Mouse (Mus musculus) testis, postnatal 14 days (tissue): ENCODE measurements around the gene Fbxw4.

Experiments
- DNase-seq: peaks from one replicate; pipeline ENCODE4 v3.0.0; 2021; ENCODE audit warnings: low spot score

Fbxw4 gene

DNA sequence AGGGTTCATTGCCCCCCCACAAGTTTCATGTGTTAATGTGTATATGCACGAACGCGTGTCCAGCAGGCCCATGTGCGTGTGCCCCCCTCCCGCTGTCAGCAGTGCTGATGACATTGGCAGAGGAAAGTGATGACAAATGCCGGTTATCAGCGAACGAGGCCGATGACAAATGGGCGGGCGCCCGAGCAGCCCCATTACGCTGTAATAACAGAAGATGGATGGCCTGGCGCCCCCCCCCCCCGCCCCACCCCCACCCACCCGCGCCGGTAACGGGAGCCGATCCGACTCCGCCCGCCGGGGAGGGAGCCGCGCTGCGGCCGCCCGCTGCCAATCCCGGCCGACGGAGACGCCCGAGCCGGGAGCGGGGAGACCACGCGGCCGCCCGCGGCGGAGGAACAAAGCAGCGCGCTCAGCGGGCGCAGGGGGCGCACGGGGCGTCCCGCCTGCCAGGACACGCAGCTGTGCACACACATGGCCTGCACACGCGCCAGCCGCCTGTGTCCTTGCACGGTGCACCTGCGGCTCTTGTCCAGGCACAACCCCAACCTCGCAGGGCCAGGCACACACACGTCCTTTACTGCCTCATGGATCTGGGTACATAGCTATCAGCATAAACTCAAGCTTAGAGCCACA is 118.6 kb downstream of the Fbxw4 start:
- peak; percentile 27 for DNase-seq

DNA sequence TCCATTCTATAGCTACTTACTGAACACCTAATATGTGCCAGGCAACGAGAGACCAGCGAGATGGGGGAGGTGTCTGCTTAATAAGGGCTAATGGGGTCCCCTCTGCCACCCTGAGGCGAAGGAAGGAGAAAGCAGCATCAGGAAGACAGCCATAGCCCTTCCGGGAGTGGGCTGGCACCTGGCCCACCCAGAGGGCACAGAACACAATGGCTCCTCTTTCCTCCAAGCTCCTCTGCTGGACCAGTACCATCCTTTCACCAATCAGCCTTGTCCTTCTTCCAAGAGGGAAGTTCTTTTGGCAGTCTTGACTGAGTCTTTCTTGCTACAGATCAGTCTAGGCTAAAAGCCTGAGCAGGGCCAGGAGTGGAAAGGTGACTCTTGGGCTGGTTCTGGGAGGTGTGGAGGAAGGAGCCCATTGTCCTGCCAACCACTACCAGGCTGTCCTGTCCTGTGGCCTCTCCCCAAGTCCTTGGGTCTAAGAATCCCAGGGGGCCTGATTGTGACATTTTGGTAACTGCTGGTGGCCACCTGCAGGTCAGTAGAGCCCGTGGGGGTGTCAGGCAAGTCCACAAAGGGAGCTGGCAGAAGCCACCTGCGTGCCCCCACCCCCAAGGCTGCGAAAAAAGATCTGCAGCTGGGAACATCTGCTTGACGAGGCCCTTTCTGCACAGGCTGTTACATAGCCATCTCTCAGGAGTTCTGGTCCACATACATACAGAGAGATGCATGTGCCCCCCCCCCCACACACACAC is 119.3 kb downstream of the Fbxw4 start:
- no peak for DNase-seq

DNA sequence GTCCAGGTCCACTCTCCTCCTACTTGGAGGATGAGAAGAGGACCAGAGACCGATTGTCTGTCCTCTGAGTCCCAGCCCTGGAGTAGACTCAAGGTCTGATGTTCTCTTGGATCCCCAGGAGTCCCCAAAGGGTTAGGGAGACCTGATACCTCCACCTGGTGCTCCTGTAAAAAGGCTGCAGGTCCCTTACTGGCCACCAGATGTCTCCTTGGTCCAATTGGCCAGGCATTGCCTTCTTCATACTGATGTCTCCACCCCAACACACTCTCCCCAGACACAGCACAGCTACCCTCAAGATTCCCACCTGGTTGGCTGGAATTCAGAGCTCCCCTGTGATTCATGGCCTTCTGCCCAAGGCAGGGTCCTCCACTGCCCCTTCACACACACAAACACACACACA is 122.6 kb downstream of the Fbxw4 start:
- DNase-seq, result no peak

DNA sequence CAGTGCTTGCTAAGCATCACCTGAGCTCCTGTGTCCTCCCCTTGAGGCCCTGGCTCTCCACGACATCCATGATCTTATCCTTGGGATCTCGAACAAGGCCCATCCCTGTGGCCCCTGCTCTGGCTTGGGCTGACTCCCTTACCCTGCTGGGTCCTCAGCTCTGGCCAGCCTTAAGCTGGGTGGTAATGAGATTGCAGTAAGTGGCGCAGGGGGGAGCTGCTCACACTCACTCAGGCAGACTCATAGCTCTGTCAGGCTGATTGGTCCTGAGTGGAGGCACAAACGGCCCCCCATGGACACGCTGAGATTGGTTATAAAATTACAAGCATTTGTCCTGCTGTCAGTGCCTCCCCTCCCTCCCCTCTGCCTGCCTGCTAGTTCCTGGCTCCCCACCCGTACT is 124.2 kb downstream of the Fbxw4 start:
- no peak for DNase-seq

DNA sequence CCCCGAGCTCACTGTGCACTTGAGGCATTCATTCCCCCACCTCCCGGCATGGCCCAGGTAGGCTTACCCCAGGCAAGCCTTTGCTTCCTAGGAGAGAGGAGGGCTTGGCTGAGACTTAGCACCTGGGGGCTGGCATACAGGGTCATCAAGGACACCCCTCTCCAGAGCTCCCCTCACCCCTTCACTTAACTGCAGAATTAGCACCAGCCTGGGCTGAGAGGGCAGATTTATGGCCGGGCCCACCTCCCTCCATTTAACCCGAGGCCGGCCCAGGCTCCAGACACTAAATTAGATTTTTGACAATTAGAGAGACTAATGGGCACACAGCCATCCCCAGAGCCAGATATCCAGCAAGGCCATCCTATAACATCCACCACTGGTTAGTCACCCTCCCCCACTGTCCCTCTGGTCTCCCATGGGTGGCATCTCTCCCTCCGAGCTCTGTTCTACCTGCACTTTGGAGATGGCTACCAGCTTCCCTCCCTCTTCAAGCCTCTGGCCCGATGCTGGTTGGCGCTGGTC is 124.8 kb downstream of the Fbxw4 start:
- no peak for DNase-seq

GRCm38 (mm10) chr19:45533617-45534016 is 126.5 kb downstream of the Fbxw4 start:
- no peak for DNase-seq

- DNase-seq, result no peak
These were observed 128.6 kb downstream of the Fbxw4 start for GRCm38 (mm10) chr19:45531554-45531953.

GRCm38 (mm10) chr19:45530200-45530995 is 129.7 kb downstream of the Fbxw4 start:
- DNase-seq, result no peak

DNA sequence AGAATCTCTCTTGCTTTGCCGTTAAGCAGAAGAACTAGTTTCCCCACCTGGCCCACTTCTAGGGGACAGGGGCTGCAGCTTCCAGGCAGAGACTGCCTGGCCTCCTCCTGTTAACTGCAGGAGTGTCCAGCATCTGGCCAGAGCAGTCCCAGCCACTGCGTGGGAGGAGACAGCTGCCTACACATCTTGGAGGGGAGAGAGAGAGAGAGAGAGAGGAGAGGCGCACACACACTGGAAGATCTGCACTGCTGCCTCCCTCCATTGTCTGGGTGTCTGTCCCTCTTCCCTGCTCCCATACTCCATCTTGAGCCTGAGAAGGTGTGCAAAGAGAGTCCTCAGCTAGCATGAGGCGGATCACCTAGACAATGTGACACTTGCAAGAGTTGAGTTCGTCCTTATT is 130.8 kb downstream of the Fbxw4 start:
- DNase-seq, result no peak
